Mouse (Mus musculus) cerebellum, adult 9-11 months (tissue): ENCODE data around the gene Fgfr2.

Source experiments
- DNase-seq: peaks from one replicate; pipeline ENCODE4 v3.0.0; 2022

The Fgfr2 gene

DNA sequence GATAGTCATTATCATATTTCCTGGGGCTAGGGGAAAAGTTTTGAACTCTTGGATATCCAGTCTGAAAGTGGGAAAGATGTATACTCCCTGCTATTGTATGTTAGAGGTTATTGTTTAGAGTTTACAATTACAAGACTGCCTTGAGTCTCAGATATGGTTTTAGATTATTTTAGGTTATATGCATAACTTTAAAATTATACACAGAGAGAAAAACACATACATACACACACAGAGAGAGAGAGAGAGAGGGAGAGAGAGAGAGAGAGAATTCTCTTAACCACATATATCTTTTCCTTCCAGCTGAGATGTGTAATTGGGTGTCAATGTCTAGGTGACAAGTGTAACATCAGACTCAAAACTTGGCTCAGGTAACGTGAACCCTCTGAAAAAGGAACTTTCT, 1789.6 kb downstream of the Fgfr2 start, which contains the start of gene Fam24a:
Gene Fam24a, plus strand, starts transcription at position 301 of the 400 bp plus-strand sequence.
- DNase-seq: no peak

DNA sequence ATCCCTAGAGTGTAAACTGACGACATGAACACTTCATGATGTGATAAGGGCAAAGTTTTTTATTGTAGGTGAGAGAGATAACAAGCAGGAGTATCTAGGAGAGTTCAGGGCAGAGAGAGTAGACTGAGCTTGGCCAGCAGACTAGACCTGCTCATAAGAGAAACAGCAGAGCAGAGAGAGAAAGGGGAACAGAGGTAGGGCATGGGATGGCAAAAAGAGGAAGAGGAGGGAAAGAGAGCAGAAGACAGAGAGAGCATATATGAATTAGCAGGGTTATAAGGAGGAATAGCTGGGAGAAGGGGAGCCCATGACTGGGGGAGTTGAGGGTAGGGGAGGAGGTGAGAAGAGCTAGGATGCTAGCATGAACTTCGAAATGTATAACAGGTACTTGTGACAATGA, 1791.5 kb downstream of the Fgfr2 start:
- no peak for DNase-seq

DNA sequence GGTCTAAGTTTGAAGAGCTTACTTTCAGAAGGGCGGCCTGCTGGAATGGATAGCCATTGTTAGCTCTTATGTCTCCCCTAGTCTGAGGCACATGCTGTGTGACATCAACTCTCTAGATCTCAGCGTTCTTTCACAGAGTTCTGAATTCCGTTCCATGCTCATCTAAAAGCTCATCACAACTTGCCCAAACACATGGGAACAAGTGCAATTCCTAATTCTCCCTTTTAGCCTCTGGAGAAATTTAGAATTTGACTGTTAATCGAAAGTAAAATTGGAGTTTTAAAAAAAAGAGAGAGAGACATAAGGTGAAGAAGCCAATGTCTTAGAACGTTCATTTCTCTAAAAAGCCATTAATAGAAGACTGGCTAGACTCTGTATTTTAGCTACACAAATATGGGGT, 1793.7 kb downstream of the Fgfr2 start, which contains the start of gene Fam24b:
Gene Fam24b, minus strand, starts transcription at position 101 of the 400 bp plus-strand sequence.
- DNase-seq: no peak

DNA sequence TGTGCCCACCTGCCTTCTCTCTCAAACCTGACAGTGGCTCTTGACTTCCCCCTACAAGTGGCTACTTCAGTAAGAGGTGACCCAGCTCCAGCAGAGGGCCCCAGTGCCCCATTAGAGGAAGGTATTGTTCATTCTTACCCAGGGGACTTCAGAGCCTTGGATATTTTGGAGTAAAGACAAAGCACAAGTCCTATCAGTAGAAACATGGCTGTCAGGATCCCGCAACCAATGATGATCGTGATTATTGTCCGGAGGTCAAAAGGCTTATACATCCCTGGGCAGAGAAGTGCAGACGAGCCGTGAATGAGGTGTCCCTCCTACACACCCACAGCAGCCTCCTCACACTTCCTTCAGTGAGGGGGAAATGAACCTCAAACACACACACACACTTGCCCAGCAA, 1796.1 kb downstream of the Fgfr2 start:
- no peak for DNase-seq

DNA sequence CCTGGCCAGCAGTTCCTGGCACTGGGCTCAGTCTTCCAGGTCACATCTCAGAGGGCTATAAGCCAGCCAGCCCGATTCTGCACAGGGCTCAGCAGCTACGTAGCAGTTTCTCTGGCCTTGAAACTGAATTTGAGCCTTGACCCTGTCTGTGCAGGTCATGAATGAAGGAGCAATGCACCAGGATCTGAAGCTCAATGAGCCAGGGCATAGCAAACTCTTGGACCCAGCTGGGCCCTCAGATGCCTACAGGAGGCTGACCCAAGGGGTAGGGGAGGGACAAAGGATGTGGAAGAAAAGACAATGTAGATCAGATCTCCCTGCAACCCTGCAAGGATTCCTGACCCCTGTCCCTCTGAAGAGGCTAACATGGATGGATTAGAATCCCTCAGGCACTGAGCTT, 1801.0 kb downstream of the Fgfr2 start, which contains the start of gene Cuzd1:
Gene Cuzd1, minus strand, starts transcription at position 101 of the 400 bp plus-strand sequence.
- no peak for DNase-seq

DNA sequence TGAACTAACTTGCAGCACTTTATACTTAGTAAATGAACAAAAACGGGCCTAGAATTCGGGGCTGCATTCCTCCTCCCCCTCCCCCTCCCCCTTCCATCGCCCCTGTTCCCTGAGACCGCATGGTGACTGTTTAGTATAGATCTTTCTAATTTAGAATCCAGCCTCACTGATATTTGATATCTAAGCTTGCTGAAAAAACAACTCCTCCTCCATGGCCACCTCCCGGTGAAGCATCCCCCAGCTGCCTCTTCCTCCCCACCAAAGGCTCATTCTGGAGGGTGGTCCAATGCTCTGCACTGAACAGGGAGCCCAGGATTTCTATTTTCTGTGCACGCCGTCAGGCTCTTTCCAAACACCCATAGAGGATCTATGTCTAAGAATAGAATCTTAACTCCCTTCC, 1804.8 kb downstream of the Fgfr2 start:
- DNase-seq: no peak

DNA sequence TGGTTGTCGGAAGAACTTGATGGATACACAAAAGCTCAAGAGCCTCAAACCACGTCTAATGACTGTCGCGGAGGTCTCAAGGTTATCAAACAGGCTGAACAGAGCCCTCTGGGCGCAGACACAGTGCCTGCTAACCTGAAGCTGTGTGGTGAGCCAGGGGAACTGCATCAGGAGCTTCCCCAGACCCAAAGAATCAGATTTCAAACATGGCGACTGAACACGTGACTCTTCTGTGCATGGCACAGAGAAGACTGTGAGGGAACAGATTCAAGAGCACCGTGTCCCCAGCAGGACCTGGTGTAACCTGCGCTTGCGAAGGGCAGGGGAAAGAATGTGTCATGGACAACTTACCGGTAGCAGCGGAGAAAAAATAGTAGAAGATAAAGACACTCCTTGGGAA, 1805.6 kb downstream of the Fgfr2 start:
- DNase-seq: no peak

DNA sequence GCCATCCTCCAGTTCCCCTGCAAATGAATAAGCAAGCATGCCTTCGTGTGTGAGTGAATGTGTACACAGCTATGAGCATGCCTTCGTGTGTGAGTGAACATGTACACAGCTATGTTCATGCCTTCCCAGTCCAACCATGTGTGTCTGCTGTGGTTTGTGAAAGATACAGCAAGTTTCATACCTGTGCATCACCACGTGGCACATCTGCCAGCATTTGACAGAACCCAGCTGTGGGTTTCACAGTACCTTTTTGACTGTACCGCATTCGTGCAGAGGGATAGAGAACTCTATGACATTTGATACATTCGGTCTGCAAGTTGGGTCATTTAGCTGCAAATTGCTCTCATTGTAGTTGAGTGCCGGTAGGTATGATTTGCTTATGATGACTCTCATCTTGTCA, 1808.7 kb downstream of the Fgfr2 start:
- no peak for DNase-seq

DNA sequence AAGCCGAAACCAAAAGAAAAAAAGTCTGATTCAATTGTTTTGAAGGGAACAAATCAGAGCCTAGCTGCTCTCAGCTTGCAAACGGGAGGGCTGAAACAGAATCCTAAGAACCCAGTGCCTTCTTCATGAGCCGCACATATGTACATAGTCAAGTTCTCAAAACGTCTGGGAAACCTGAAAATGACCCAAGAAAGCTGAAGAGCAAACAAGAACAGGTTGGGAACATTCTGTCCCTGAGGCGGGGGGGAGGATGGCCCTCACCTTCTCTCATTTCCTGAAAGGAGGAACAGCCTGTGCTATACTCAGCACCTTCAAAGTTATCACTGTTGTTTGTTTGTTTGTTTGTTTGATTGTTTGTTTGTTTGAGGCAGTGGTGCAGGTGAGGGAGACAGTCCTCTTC, 1816.4 kb downstream of the Fgfr2 start:
- no peak for DNase-seq

DNA sequence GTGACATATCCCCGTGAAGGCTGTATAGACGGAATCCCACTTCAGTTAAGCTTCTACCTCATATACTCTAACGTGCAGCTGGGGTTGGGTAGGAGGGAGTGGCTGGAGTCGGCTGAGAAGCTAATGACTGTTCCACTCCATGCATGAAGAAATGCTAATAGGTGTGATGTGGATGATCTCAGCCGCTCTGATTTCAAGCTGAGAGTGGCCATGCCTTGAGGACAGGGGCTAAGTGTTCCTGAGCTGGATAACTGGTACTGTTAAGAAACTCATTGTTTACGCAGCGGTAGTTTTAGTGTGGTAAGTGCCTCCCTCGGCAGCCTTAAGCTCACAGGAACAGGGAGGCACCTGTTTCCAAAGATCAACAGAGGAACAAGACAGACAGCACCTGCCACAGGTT, 1819.8 kb downstream of the Fgfr2 start:
- DNase-seq: no peak

DNA sequence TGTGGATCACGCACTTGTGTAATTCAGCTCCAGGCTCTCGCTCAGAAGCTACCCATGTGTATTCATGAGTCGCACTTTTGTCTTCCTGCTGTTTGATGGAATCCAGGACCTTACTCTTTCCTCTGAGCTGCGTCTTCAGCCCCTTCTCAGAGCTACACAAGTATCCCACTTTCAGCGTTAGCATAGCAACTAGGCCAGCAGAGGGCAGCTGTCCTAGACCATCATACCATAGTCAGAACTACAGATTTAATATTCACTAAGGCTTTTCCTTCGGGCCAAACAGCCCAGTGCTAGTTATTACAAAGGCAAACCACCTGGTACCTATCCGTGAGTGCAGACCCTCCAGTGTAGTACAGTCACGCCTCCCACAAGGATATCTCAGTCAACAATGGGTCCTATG, 1826.0 kb downstream of the Fgfr2 start:
- no peak for DNase-seq

DNA sequence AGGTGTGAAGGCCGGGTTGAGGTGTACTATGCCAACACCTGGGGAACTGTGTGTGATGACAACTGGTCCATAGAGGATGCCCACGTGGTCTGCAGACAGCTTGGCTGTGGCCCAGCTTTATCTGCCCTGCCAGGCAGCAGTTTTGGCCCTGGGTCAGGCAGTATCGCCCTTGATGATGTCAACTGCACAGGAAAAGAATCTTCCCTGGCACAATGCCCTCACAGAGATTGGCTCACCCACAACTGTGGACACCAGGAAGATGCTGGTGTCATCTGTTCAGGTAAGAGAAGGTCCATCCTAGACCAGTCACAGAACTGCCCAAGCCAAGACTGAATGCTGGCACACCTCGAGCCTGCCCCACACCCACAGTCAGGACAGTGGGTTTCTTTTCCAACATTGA, 1857.3 kb downstream of the Fgfr2 start:
- no peak for DNase-seq

DNA sequence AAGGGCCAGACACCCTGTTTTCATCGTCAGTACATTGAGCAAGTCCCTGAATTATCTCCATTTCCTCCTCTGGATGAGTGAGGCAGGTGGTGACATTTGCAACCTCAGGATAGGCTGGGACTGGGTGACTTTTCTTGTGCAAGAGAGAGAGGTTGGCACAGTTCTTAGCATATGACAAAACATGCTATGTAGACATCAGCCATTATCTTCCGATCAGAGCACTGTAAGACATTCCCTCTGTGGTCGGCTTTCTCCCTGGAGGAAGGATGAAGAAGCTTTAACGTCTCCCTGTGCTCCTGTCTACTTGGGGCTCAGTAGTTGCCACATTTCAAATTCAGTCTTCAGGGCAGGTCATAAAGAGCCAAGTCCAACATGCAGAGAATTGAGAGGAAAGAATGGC, 1858.9 kb downstream of the Fgfr2 start:
- no peak for DNase-seq

DNA sequence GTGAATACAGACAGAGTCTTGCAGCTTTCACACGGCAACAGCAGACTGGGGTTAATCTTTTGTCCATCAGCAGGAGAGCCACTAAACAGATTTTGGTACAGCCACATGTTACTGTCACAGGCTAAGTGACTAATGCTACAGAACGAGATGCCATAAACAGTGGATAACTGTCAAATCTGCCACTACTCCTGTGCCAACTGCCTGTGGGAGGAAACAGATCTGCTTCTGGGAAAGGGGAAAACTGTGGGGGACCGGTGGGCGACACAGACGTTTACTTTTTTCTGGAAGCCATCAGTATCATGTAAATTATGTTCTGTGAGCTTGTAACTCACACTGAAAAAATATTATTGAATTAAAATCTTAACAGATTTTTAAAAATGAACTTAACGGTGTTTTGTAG, 1862.2 kb downstream of the Fgfr2 start:
- DNase-seq: no peak

DNA sequence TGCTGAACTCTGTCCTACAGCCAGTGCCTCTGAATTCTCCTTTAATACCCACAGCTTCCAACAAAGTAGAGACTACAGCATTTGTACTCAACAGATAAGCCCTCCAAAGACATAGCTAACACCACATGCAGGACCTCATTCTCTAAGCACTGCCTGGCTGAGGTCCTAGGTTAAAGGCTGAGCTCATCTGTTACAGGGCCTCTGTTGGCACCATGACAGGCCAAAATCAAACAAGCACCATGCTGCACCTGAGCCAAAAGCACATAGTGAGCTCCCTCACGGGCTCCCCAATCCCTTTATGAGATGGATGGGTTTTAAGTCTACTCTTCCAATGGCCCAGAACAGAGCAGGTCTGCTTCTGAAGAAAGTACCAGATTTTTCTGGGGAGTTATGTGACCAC, 1865.8 kb downstream of the Fgfr2 start:
- no peak for DNase-seq

DNA sequence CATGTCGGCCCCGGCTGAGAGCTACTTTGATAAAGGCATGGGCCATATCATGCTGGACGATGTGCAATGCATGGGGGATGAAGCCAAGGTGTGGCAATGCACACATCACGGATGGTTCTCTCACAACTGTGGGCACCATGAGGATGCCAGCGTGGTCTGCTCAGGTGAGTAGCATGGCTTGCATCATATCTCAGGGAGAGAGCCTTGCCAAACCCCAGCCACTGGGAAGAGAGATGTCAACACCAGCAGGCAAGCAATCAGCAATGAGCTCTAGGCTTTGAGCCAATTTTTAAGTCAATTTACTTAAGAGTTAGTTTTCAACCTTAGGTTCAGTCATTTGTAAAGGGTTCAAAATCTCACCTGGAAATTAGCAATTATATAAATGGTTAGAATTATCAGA, 1866.3 kb downstream of the Fgfr2 start:
- DNase-seq: no peak

DNA sequence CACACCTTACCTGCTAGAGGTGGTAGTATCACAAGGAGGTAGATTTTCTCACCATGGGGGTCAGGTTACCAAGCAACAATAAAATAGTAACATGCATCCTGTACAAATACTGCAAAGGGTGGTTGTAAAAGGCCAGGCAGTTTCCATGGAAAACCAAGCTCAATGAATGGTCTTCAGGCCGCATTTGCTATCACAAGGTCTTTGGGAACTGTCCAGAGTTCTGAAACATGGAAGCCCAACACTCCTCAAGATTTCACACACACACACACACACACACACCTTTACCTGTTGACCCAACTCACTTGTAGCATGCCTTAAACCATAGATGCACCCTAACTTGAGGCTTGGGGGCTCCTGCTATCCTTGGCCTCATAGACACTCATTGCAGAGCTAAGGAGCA, 1878.2 kb downstream of the Fgfr2 start:
- DNase-seq: no peak

DNA sequence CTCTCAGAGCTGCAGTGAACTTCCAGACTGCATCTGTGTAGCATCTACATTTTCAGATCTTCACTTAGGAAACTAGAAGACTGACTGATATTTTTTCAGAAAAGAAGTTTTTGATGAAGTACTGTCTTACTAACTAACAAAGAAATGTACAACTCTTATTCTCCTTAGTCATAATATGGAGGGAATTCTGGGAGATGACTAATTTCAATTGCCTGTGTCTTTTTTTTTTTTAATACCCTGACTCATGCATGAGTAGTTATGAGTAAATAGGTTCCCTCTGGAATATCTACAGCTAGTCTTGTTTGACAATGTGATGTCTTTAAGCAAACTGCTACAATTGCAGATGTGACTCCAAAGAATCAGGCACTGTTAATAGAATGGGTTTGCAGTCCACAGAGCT, 1887.1 kb downstream of the Fgfr2 start:
- no peak for DNase-seq

DNA sequence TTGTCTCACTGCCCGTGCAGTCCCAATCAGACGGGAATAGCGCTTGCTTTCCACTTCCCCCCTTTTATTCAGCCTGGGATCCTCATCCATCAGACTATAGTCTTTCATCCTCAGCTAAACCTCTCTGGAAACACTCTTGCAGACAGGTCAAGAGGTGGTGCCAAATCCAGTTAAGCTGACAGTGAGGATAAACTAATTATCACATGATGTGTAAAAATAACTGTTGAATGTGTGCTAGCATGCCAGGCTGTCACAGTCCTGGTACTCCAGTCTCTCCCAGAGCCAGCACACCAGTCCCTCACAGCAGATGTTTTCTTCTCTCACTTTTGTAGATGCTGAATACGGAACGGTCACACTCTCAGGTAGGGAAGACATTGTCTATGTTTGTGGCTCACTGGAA, 1900.1 kb downstream of the Fgfr2 start:
- DNase-seq: no peak

DNA sequence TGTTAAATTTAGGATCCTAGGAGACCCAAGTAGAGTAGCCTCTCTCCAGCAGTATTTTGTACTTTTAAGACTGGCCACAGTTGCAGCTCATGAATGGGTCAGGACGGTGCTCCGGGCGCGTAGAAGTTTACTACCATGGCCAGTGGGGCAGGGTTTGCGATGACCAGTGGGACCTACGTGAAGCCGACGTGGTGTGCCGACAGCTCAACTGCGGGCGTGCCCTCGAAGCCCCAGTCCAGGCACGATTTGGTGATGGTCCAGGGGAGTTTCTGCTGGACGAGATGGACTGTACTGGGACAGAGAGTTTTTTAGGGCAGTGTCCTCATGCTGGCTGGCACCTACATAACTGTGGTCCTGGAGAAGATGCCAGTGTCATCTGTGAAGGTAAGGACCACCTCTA, 1935.2 kb downstream of the Fgfr2 start:
- no peak for DNase-seq

DNA sequence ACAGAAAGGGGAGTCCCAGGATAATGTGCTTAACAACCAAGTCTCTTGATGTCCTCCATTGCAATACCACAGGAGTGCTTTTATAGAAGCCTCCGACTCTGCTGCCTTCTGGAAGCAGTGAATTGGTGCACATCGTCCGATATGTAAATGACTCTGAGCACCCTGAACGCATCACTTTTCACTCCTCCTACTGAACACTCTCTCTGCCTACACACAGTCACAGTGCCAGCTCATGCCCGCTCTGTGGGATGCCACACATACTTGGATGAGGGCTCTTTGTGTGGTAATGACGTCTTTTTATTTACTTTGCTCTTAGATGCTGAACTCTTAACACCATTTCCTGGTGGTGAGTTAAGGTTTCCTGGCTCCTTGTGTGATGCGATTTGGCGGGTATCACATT, 1936.1 kb downstream of the Fgfr2 start:
- DNase-seq: no peak

DNA sequence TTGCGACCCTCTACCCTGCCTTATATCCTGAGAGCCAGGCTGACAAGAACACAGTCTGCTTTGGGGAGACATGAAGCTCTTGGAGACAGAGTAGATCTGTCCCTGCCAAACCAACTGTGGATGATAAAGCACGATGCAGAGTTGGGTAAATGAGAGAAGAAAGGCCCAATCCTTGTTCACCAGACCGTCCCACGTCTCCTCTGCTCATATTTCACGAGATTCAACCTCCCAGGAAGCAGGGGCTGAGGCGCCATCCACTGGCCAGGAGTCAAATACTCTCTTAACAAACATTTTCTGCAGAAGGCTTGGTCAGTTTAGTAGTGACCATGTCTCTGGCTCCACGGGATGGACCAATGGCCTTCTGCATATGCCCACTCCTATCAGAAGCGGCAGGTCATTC, 1938.8 kb downstream of the Fgfr2 start:
- no peak for DNase-seq

DNA sequence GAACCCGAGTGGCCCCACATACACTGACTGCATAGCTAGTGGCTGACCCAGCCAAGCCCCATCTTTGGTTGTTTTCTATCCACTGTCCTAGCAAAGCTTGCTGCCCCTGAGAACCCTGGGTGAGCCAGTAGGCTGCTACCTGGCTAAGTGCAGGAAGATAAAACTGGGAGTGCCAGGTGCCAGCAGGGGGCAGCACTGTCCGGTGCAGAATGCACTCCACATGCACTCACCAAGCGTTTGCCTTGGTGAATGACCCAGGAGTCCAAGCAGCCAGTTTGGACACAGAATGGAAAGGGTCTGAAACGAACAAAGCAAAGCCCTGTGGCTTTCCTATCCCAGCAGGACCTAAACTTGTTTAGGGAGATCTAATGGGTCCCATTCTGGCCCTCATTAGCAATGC, 1940.5 kb downstream of the Fgfr2 start:
- DNase-seq: no peak

DNA sequence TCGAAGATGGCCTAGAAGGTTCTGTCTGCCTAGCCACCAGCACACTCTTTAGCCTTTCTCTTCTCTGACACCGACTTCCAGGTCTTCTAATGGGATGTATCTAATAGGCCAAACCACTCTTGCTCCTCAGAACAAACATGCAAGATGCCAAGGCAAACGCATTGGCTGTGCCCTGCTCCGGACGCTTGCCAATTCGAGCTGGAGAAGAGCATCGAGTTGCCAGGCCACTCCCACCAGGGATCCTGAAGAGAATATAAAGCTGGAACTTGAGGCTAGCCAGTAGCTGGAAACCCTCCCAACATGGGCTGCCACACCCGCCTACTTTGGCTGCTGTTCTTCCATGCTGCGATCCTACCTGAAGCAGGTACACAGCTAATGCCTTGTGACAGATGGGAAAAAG, 1949.0 kb downstream of the Fgfr2 start, which contains the start of gene 5430419D17Rik:
Gene 5430419D17Rik, plus strand, starts transcription at position 282 of the 400 bp plus-strand sequence.
- peak; percentile 4 for DNase-seq

DNA sequence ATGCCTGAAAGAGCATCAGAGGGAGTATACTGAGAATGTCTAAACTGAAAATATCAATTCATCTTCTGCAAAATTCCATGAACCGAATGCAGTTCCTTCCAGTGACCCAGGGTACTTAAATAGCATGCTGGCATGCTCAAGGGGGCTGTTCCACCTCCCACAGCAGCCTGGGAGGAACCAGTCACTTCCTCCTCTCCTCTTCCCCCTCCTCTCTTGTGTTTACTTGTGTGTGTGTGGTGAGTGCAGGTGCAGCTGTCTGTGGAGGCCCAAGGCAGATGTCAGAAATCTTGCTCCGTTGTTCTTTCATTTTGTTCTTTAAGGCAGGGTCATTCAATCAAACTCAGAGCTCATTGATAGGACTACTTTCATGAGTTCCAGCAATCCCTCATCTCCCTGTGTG, 1954.1 kb downstream of the Fgfr2 start:
- DNase-seq: no peak

DNA sequence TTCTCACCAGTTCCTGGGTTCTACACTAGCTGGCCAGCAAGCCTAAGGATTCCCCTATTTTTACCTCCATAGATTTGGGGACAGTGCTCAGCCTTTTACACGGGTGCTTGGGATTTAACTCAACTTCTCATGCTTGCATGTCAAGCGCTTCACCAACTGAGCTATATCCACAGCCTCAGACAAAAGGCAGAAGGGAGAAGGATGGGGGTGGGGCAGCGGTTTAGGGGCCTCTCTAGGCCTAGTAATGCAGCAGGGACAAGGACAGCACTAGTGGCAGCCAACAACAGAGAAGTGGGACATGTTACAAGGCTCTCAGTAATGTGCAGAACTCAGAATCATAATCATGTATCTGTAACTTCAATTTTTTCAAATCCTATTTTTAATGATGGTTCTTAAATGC, 1955.4 kb downstream of the Fgfr2 start:
- DNase-seq: no peak
